Mouse (Mus musculus) embryonic facial prominence, embryonic 12.5 days (tissue): ENCODE data around the gene Shb. TPM values are rescaled to one million over a fixed set of nuclear protein-coding genes. Genes with fewer than 3 reads are reported as not detected.

Experiments
- microRNA-seq: library from miRNA; unstranded; fragments of <30 nt; microRNA quantifications from one replicate; pipeline ENCODE4, GENCODE M21; 2017
- polyA plus RNA-seq: library from polyadenylated mRNA; unstranded; fragments of >200 nt; fragmentation: Nextera tagmentation; extraction: Ambion mirVana; gene quantifications from 2 replicates; pipeline ENCODE4 v1.2.1, GENCODE M21; 2016

The Shb gene
- polyA plus RNA-seq, 1 experiment from 2014 or later: 9.6 TPM

Small RNA genes lying within 50 kb of the gene (microRNA-seq; reads per million reads assigned to microRNA genes)
- not detected for gene Gm22518
- gene Gm25692: not detected

Other genes starting within 250 kb of the Shb start
- 19.4 and 20.5 TPM in 2 replicates for gene Trmt10b, start 235.3 kb downstream of the Shb start, polyA plus RNA-seq
- 18.4 and 20.1 TPM in 2 replicates for gene Dcaf10, start 190.4 kb downstream of the Shb start, polyA plus RNA-seq
- 83.8 and 86.3 TPM in 2 replicates for gene Exosc3, start 189.7 kb downstream of the Shb start, polyA plus RNA-seq
- gene Slc25a51, start 123.7 kb downstream of the Shb start, polyA plus RNA-seq: 79.8 and 80.5 TPM in 2 replicates